Mouse (Mus musculus) erythroblast, embryonic 14.5 days (primary cell): ENCODE measurements around the gene Fam222a.

Experiments used
- GATA1 ChIP-seq: IDR thresholded peaks from 2 replicates; pipeline ENCODE4 v1.6.1; 2012; ENCODE audit warnings: low read length, inconsistent platforms, mixed read lengths
- TAL1 ChIP-seq: IDR thresholded peaks from 3 replicates; pipeline ENCODE4 v1.6.1; 2012; ENCODE audit warnings: low read length, inconsistent platforms, mixed read lengths

GRCm38 (mm10) chr5:114594741-114595241 is 27.0 kb downstream of the Fam222a start:
- no peak for TF ChIP-seq TAL1
- no peak for TF ChIP-seq GATA1
